Mouse (Mus musculus) liver, adult 10 weeks (tissue): Measurements from ENCODE around the gene Mcoln3. TPM values are rescaled to one million over a fixed set of nuclear protein-coding genes. Genes with fewer than 3 reads are reported as not detected.

Experiments
- polyA plus RNA-seq: library from polyadenylated mRNA; stranded (reverse); fragments of 350-450 nt; fragmentation: Illumina TruSeq; extraction: RNeasy Lipid Tissue Mini Kit (QIAGEN cat#74804); gene quantifications from one replicate; pipeline ENCODE4 v1.2.3, GENCODE M21; 2014; ENCODE audit warnings: low read depth, low replicate concordance

Mcoln3 gene
- polyA plus RNA-seq = not detected

GRCm38 (mm10) chr3:146117258-146117996, at the start of gene Mcoln3:
Gene Mcoln3 (plus strand): TSS chr3:146117450.

GRCm38 (mm10) chr3:146107921-146108571, 9.2 kb upstream of the Mcoln3 start, which contains the start of gene Wdr63:
Gene Wdr63 (minus strand): TSS chr3:146108130.

GRCm38 (mm10) chr3:146149156-146150057, 32.2 kb downstream of the Mcoln3 start, which contains the start of gene Mcoln2:
Gene Mcoln2 (plus strand): TSS chr3:146149833.

Other genes starting within 250 kb of the Mcoln3 start
- 9.8 TPM for gene Bcl10, start 194.6 kb upstream of the Mcoln3 start, polyA plus RNA-seq
- gene 2410004B18Rik, start 179.4 kb upstream of the Mcoln3 start, polyA plus RNA-seq = 17.5 TPM
- 4.2 TPM for gene Syde2, start 129.6 kb upstream of the Mcoln3 start, polyA plus RNA-seq
- gene Wdr63, start 9.3 kb upstream of the Mcoln3 start, polyA plus RNA-seq = not detected
- gene Mcoln2, start 32.4 kb downstream of the Mcoln3 start, polyA plus RNA-seq = 0.34 TPM
- gene Lpar3, start 103.5 kb downstream of the Mcoln3 start, polyA plus RNA-seq = not detected